Mouse (Mus musculus) brain, embryonic 14.5 days (tissue): Measurements from ENCODE around the gene Tef. TPM values are rescaled to one million over a fixed set of nuclear protein-coding genes. Genes with fewer than 3 reads are reported as not detected.

Experiments used
- DNase-seq: peaks from one replicate; pipeline ENCODE4 v3.0.0-alpha.2; 2011; ENCODE audit warnings: low read depth
- CTCF ChIP-seq: fragments of 200-500 bp; IDR thresholded peaks from 2 replicates; pipeline ENCODE4 v1.5.1; 2012; ENCODE audit warnings: inconsistent platforms, mild to moderate bottlenecking, moderate library complexity, borderline replicate concordance; ENCODE audit not compliant: insufficient read depth, insufficient read length; ENCODE audit errors: extremely low read depth
- POLR2A ChIP-seq: fragments of 200-500 bp; IDR thresholded peaks from 2 replicates; pipeline ENCODE4 v1.6.1; 2012; ENCODE audit warnings: mild to moderate bottlenecking, inconsistent platforms, borderline replicate concordance; ENCODE audit not compliant: poor library complexity, insufficient read depth, insufficient read length, severe bottlenecking; ENCODE audit errors: extremely low read depth
- polyA plus RNA-seq: library from polyadenylated mRNA; depleted of rRNA; stranded (reverse); fragments of >200 nt; gene quantifications from 2 replicates; pipeline ENCODE4 v1.2.3, GENCODE M21; 2012; rRNA removed

Gene Tef
- polyA plus RNA-seq, 1 experiment, result 38.0 TPM

DNA sequence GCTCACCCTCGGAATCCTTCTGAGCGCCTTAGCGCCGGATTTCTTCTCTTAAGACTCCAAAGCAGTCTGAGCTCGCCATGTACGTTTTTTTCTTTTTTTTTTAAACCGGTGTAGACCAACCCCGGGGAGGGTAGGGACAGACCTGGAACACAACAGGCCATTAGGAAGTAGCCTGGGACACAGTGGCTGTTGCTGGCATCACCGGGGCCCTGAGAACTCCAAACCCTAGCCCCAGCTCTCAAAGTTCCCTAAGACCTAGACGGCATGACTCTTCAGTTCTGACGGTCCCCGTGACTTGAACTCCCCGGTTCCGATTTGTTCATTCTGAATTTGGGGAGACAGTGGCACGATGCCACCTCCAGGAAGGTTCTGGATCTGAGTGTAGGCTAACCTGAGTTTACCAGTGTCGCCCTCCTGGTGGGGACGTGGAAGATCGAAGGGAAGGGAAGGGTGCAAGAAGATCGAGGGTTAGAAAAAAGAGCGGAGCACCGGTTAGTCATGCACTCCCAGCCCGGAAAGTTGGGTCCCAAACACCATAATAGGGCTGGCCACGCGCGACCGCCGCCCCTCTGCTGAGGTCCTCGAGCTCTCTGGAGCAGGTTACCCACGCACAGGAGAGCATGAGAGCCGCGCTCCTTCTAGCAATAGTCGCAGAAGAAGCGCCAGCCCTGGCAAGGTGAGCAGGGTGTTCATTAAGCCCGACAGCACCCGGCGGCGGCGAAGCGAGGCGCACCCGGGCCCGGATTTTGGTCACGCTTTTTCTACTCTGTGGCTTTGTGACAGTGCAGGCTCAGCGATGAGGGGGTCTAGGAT is 56.5 kb downstream of the Tef start, which contains the start of gene Tob2:
Gene Tob2 (minus strand): TSS at position 280 of the 813 bp plus-strand sequence.
- peak; percentile 61 for DNase-seq
- TF ChIP-seq CTCF, result no peak
- peak; percentile 7; the same call in 1 of the 2 replicates for TF ChIP-seq POLR2A

DNA sequence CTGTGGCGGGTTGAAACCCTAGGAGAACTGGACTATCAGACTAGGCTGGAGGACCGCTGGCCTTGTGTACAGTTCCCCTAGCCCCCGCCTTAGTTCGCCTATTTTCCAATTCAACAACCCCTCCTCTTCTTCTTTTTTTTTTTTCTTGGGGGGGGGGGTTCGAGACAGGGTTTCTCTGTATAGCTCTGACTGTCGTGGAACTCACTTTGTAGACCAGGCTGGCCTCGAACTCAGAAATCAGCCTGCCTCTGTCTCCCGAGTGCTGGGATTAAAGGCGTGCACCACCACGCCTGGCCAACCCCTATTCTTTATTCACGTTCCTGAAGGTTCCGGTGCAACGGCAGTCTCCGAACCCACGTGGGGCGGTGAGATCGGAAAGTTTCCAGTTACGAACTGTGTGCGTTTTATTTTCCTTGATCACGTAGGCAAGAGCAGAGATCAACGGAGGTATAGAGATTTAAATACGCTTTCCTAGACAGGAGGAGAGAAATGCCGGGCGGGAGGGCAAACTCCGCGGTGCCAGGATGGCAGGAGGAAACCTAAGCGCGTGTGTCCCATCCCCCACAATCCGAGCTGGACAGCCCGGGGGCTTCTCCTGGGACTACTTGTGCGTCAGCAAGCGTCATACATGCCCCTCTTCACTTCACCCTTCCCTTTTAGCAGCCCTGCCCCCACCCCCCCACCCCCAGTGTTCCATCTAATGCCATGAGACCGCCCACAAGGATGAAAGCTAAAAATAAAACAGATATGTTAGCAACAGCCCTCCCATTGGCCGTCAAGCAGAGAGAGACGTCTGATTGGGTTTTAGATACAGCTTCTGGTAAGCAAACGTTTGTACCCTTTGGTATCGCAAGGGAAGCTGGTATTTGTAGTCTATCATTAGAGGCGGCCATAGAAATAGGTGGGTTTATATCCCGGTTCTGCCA is 57.4 kb downstream of the Tef start:
- no peak for TF ChIP-seq CTCF
- TF ChIP-seq POLR2A, result no peak
- peak; percentile 99 for DNase-seq

DNA sequence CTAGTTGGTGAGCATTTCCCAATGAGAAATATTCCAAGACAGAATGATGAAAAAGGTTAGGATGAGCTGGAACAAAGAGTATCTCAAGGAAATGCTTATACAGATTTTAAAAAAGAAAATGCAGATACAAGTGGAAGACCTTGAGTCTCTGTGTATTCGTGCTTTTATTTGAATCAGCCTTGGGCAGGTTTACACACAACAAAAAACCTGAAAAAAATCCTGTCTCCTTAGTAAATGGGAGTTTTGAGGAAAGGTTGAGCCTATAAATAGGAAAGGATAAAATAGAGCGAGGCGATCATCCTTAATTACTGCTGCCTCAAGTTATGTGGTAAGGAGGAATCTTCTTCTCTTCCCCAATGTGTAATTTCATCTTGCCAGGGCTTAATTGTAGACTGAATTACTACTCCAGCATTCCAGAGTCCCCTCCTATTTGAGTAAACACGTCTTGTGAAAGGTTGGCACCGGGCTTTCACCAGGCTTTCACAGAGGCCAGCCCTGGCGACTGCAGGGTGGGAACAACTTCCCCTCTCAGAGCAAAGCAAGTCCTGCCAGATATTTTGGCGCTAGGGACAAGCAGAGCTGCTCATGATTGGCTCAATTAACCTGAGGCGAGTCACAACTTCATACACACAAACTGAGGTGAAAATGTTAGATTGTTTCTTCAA is 58.4 kb downstream of the Tef start:
- TF ChIP-seq POLR2A (no peak), CTCF (no peak)
- DNase-seq, result peak; percentile 56

DNA sequence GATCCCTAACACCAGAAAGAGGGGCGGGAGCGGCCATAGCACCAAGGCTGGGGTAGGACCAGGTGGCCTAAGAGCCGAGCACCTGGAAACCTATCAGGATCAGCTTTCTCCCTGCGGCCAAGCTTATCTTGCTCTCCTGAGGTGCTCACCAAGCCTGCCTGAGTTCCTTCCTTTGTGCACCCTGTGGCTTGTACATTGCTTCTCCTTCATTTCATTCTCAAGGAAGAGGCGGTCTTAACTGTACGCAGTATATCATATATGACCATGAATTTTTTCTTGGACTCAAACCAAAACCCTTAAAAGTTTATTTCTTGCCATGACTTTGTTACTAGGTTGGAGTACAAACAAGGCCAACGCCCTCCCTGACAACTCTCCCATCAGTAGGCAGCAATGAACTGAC is 62.0 kb downstream of the Tef start:
- DNase-seq, result no peak
- TF ChIP-seq POLR2A (no peak), CTCF (no peak)

DNA sequence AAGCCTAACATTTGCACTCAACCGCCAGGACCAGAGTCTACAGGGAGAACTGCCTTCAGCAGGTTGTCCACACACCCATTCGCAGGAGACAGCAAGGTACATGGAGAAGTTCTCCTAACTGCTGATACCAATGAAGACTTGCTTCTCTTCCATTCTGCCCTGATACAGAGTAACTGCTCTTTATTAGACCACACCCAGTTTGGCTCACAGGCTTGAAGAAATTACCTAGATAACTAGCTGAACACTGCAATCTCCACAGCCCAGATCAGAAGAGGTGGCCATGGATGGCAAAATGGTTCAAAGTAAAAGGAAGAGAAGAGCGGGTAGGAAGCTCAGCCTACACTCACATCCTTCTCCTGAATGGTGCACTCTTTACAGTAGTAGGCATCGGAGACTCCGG is 67.8 kb downstream of the Tef start:
- TF ChIP-seq POLR2A, result no peak
- TF ChIP-seq CTCF, result no peak
- DNase-seq, result no peak

DNA sequence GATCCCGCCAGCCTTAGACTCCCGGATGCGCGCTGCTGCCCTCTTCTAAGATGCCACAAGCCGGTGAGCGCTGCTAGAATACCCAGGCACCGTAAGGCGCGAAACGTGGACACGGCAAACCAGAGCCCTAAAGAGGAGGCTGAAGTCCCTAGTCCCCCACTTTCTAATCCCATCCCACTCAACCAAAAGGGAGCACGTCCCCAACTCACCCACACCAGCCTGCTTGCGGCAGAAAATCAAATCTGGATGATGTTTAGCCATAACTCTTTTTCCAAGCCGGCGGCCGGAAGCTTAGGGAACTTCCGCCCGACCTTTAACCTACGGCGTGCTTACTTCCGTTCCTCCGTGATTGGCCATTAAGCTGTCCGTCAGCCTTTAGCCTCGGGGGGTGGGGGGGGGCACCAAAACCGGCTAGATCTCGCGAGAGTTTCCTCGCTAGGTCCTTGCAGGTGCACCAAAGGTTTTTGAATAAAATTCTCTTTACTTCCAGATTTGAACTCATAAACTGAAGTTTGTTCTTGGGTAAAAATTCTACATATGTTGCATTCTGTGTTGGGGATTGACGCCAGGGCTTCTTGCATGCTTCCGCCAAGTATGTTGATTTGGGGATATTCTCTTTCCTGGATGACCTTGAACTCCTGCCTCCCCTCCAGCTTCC is 69.5 kb downstream of the Tef start, which contains the start of gene Phf5a:
Gene Phf5a (minus strand): TSS at position 308 of the 658 bp plus-strand sequence.
- TF ChIP-seq CTCF (no peak), POLR2A (no peak)
- peak; percentile 99 for DNase-seq

DNA sequence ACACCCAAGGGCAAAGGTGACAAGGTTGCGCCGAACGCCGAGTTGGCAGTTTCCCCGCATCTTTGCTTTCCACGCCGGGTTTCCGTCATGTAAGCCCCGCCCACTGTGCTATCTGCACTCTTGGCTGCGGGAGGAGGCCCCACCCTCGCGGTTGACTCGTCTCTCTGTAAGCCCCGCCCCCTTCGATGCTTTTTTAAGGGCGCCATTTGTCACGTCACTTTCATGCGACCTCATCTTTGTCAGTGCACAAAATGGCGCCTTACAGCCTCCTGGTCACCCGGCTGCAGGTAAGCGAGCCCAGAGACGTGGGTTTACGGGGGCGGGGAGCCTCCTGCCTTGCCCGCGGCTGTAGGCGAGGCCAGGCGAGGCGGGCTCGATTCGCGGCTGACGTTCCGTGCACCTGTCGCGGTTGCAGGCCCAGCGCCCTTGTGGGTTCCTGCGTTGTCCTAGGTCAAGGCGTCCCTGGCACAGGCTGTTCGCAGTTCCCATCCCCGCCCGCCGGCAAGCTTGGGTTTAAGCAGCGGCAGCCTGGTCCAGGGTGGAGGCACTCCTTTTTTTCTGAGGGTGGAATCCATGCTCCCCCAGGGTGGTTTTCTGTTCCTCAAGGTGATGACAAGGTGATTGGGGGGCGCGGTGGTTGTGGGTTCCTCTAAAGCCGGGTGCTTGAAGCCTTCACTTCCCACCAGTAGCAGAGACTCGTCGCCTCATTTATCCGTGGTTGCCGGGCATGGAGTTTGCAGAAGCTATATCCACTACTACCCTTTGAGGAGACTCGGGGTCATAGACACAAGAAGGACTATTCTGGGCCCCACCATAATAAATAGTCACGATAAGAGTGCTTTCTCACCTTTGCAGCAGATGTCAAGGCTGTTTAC is 70.3 kb downstream of the Tef start, which contains the start of gene Aco2:
Gene Aco2 (plus strand): TSS at position 48 of the 875 bp plus-strand sequence.
- TF ChIP-seq POLR2A (no peak; the same call in 1 of the 2 replicates), CTCF (no peak)
- peak; percentile 99 for DNase-seq

Other genes starting within 250 kb of the Tef start
- gene Ep300, start 217.1 kb upstream of the Tef start, polyA plus RNA-seq, result 33.5 and 64.0 TPM in 2 replicates
- 24.8 and 25.7 TPM in 2 replicates for gene L3mbtl2, start 138.5 kb upstream of the Tef start, polyA plus RNA-seq
- 14.8 and 14.9 TPM in 2 replicates for gene Chadl, start 105.1 kb upstream of the Tef start, polyA plus RNA-seq
- gene Zc3h7b, start 57.4 kb upstream of the Tef start, polyA plus RNA-seq, result 80.6 and 102 TPM in 2 replicates
- 98.8 and 131 TPM in 2 replicates for gene Rangap1, start 56.9 kb upstream of the Tef start, polyA plus RNA-seq
- 15.4 and 15.7 TPM in 2 replicates for gene Tob2, start 56.4 kb downstream of the Tef start, polyA plus RNA-seq
- 85.1 and 103 TPM in 2 replicates for gene Phf5a, start 69.5 kb downstream of the Tef start, polyA plus RNA-seq
- 262 and 283 TPM in 2 replicates for gene Aco2, start 69.9 kb downstream of the Tef start, polyA plus RNA-seq
- gene Polr3h, start 123.8 kb downstream of the Tef start, polyA plus RNA-seq, result 30.8 and 34.4 TPM in 2 replicates
- gene Csdc2, start 134.3 kb downstream of the Tef start, polyA plus RNA-seq, result 89.4 and 128 TPM in 2 replicates
- 75.6 and 78.9 TPM in 2 replicates for gene Pmm1, start 158.5 kb downstream of the Tef start, polyA plus RNA-seq
- gene 1700029P11Rik, start 178.1 kb downstream of the Tef start, polyA plus RNA-seq, result not detected in 2 replicates
- 22.5 and 27.6 TPM in 2 replicates for gene Xrcc6, start 185.4 kb downstream of the Tef start, polyA plus RNA-seq
- gene Desi1, start 231.4 kb downstream of the Tef start, polyA plus RNA-seq, result 44.4 and 50.1 TPM in 2 replicates
- 143 and 191 TPM in 2 replicates for gene Snu13, start 245.2 kb downstream of the Tef start, polyA plus RNA-seq